Mouse (Mus musculus): ENCODE results near the gene Rab4a. TPM values are rescaled to one million over a fixed set of nuclear protein-coding genes. Genes with fewer than 3 reads are reported as not detected.

Rab4a gene
- polyA plus RNA-seq, 1 experiment from 2014 or later: 65.9 TPM

DNA sequence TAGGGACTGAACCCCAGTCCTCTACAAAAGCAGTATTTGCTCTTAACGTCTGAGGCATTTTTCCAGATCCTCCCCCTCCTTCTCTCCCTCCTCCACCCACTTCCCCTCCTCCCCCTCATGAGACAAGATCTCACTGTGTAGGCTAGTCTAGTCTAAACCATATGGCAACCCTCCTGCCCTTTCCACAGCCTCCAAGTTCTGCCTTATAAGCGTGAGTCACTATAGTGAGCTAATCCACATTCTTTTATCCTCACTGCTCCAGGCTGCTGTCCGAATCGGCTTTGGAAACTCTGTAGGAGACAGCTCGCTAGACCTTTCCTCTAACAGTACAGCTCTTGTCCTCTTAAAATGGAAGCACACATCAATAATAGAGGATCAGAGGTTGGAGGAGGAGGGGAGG is 61.2 kb downstream of the Rab4a start:
- Histone ChIP-seq H3K9ac (ENCODE audit: low read depth, low read length) (no peak overlapping the region), H3K27me3 (replicated peaks; ENCODE audit: control insufficient read depth, insufficient read depth, low read length) (peaks cover 6% of the 10 kb centered on the region; the same call in 1 of the 2 replicates), H3K36me3 (ENCODE audit: control insufficient read depth, insufficient read depth, low read length) (no peaks in the 10 kb centered on the region), H3K4me1 (replicated peaks; ENCODE audit: control insufficient read depth, insufficient read depth, low read length) (no peaks in the 10 kb centered on the region; the same call in 1 of the 2 replicates), H3K9me3 (ENCODE audit: control insufficient read depth, low read length) (no peaks in the 10 kb centered on the region), H3K4me3 (ENCODE audit: low read depth, low read length) (no peak overlapping the region), H3K4me2 (no peak overlapping the region), H3K27ac (ENCODE audit: low read depth, low read length) (no peak overlapping the region)
- DNase-seq (ENCODE audit: low spot score) (no peak), ATAC-seq (replicated peaks; ENCODE audit: low FRiP score) (no peak)
- 45% methylated on average over 5 of the region's 5 CpGs for WGBS

DNA sequence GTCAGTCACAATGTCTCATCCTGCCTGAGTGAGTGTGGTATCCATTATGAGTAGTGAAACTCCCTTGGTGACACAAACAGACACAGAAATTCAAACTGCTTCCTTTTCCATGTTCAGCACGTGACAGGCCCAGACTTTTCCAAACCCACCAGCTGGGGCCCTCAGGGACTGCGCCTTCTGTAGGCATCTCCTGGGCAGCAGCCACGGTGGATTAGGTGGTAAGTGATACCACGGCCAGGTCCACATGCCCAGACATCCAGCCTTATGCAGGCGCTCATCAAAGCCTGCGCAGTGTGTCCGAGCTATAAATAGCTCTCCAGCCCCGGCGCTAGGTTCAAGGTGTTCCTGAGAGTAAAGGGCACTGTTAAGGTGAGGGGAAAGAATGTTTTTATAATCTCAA is 66.3 kb downstream of the Rab4a start:
- ATAC-seq (replicated peaks; ENCODE audit: low FRiP score) (no peak), DNase-seq (ENCODE audit: low spot score) (no peak)
- H3K4me1 ChIP-seq (replicated peaks; ENCODE audit: control insufficient read depth, insufficient read depth, low read length): no peaks in the 10 kb centered on the region
- no peak overlapping the region for H3K4me2 ChIP-seq
- H3K4me3 ChIP-seq (ENCODE audit: low read depth, low read length): no peak overlapping the region
- no peak overlapping the region for H3K9ac ChIP-seq (ENCODE audit: low read depth, low read length)
- 79% methylated on average over 9 of the region's 9 CpGs for WGBS
- H3K27me3 ChIP-seq (replicated peaks; ENCODE audit: control insufficient read depth, insufficient read depth, low read length): no peaks in the 10 kb centered on the region
- H3K9me3 ChIP-seq (ENCODE audit: control insufficient read depth, low read length): no peaks in the 10 kb centered on the region
- H3K27ac ChIP-seq (ENCODE audit: low read depth, low read length): no peak overlapping the region
- no peaks in the 10 kb centered on the region for H3K36me3 ChIP-seq (ENCODE audit: control insufficient read depth, insufficient read depth, low read length)

DNA sequence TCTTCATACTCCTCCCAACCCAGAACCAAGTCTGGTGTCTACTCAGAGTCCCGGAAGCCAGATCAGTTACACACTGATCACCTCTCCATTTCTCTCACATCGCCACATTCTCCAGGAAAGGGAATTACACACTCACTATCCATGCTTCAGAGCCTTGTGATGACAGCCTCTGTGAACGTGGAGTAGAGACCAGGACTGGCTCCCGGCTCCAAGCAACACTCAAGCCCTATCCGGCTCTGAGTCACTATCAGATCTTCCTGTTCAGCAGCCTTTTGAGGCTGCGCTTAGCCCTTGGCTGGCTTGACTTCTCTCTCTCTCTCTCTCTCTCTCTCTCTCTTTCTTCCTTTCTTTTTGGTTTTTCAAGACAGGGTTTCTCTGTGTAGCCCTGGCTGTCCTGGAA is 67.6 kb downstream of the Rab4a start:
- Histone ChIP-seq H3K27me3 (replicated peaks; ENCODE audit: control insufficient read depth, insufficient read depth, low read length) (no peaks in the 10 kb centered on the region), H3K4me3 (ENCODE audit: low read depth, low read length) (no peak overlapping the region), H3K27ac (ENCODE audit: low read depth, low read length) (no peak overlapping the region), H3K36me3 (ENCODE audit: control insufficient read depth, insufficient read depth, low read length) (no peaks in the 10 kb centered on the region), H3K4me1 (replicated peaks; ENCODE audit: control insufficient read depth, insufficient read depth, low read length) (no peaks in the 10 kb centered on the region), H3K9me3 (ENCODE audit: control insufficient read depth, low read length) (no peaks in the 10 kb centered on the region), H3K4me2 (no peak overlapping the region), H3K9ac (ENCODE audit: low read depth, low read length) (no peak overlapping the region)
- ATAC-seq (replicated peaks; ENCODE audit: low FRiP score) (no peak), DNase-seq (ENCODE audit: low spot score) (no peak)
- WGBS: 67% methylated on average over 6 of the region's 6 CpGs

DNA sequence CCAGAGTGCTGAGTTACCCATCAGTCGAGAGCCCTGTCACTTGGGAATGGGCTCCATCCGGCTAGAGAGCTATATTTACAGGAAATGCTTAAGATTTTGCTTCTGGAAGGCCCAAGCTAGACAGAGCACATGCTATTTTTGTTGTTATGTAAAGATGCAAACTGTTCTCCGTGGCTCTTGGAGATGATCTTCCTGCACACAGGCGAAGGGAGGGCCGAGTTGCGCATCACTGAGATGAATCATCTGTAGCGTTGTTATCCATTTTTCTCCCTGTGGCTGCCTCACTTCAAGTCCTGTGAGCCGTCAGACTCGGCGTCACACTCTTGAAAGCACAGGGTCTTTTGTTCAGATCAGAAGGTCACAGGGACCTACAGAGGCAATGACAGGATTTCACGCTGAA is 68.5 kb downstream of the Rab4a start:
- Histone ChIP-seq H3K4me2 (no peak overlapping the region), H3K27ac (ENCODE audit: low read depth, low read length) (no peak overlapping the region), H3K27me3 (replicated peaks; ENCODE audit: control insufficient read depth, insufficient read depth, low read length) (no peaks in the 10 kb centered on the region), H3K9ac (ENCODE audit: low read depth, low read length) (no peak overlapping the region), H3K4me1 (replicated peaks; ENCODE audit: control insufficient read depth, insufficient read depth, low read length) (no peaks in the 10 kb centered on the region), H3K36me3 (ENCODE audit: control insufficient read depth, insufficient read depth, low read length) (no peaks in the 10 kb centered on the region), H3K4me3 (ENCODE audit: low read depth, low read length) (no peak overlapping the region), H3K9me3 (ENCODE audit: control insufficient read depth, low read length) (no peaks in the 10 kb centered on the region)
- 79% methylated on average over 11 of the region's 11 CpGs for whole genome bisulfite sequencing
- ATAC-seq (replicated peaks; ENCODE audit: low FRiP score) (no peak), DNase-seq (ENCODE audit: low spot score) (no peak)

DNA sequence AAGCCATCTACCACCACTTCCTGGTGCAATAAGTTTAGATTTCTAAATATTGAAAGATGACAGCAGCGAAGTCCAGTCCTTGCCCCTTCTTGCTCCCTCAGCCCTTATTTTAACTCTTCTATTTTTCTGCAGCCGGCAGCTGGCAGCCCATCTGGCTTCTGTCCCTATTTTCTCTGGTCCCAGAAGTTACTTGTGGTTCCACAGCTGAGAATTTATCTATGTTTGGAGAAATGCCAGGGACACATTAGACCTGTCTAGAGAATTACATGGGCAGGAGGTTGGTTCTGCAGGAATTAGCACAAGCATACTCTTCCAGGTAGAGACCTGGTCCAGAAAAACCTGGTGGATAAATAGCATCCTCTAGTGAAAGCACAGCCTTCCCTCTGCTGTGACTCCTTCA is 72.1 kb downstream of the Rab4a start:
- no peak overlapping the region for H3K27ac ChIP-seq (ENCODE audit: low read depth, low read length)
- WGBS: 69% methylated on average over 2 of the region's 2 CpGs
- H3K4me1 ChIP-seq (replicated peaks; ENCODE audit: control insufficient read depth, insufficient read depth, low read length): no peaks in the 10 kb centered on the region
- no peak for ATAC-seq (replicated peaks; ENCODE audit: low FRiP score)
- no peak overlapping the region for H3K4me2 ChIP-seq
- H3K36me3 ChIP-seq (ENCODE audit: control insufficient read depth, insufficient read depth, low read length): no peaks in the 10 kb centered on the region
- H3K27me3 ChIP-seq (replicated peaks; ENCODE audit: control insufficient read depth, insufficient read depth, low read length): no peaks in the 10 kb centered on the region; the same call in 1 of the 2 replicates
- no peaks in the 10 kb centered on the region for H3K9me3 ChIP-seq (ENCODE audit: control insufficient read depth, low read length)
- no peak overlapping the region for H3K4me3 ChIP-seq (ENCODE audit: low read depth, low read length)
- H3K9ac ChIP-seq (ENCODE audit: low read depth, low read length): no peak overlapping the region
- DNase-seq (ENCODE audit: low spot score): no peak

DNA sequence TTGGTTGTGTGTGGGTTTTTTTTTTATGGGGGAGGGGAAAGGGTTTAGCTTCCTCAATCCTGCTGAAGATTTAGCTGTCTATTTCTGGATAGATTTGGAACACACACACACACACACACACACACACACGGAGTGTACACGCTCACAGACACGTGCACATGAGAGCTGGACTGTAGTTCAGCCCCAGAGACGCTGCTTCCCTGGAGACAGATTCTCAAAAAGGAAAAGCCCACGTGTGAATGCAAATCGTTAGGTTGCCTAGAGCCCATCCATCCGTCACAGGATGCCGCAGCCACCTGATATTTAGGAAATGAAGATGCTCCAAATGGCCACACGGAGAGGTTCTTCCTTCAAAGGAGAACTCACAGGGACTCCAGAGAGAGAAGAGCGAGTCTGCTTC is 74.5 kb downstream of the Rab4a start:
- H3K4me1 ChIP-seq (replicated peaks; ENCODE audit: control insufficient read depth, insufficient read depth, low read length): peaks cover 3% of the 10 kb centered on the region; the same call in 1 of the 2 replicates
- H3K27ac ChIP-seq (ENCODE audit: low read depth, low read length): no peak overlapping the region
- no peaks in the 10 kb centered on the region for H3K36me3 ChIP-seq (ENCODE audit: control insufficient read depth, insufficient read depth, low read length)
- no peak overlapping the region for H3K4me2 ChIP-seq
- H3K9me3 ChIP-seq (ENCODE audit: control insufficient read depth, low read length): no peaks in the 10 kb centered on the region
- no peak overlapping the region for H3K4me3 ChIP-seq (ENCODE audit: low read depth, low read length)
- H3K27me3 ChIP-seq (replicated peaks; ENCODE audit: control insufficient read depth, insufficient read depth, low read length): peaks cover 18% of the 10 kb centered on the region
- 61% methylated on average over 10 of the region's 10 CpGs for WGBS
- DNase-seq (ENCODE audit: low spot score) (no peak), ATAC-seq (replicated peaks; ENCODE audit: low FRiP score) (no peak)
- H3K9ac ChIP-seq (ENCODE audit: low read depth, low read length): no peak overlapping the region

DNA sequence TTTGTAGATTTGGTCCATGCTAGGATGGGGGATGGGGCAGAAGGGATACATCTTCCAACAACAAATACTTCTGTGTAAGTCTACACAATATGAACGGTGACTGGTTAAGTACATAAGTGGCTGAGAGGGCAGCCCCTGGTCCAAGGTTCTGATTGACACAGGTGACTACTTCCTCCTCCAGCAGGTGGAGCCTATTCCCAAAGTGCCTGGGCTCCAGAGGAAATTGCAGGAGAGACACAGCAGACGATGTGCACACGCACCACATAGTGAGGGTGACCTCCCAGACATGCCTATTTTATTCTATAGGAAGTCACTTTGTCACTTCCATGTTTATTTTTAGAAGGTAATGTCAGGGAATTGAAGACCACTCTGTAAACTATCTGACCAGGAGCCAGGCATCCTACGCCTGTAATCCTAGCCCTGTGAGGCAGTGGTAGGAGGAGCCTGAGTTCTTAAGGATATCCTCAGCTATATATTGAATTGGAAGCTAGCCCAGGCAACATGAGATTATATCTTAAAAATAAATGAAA is 75.1 kb downstream of the Rab4a start:
- H3K4me2 ChIP-seq: no peak overlapping the region
- no peaks in the 10 kb centered on the region for H3K36me3 ChIP-seq (ENCODE audit: control insufficient read depth, insufficient read depth, low read length)
- WGBS: 45% methylated on average over 4 of the region's 4 CpGs
- peaks cover 3% of the 10 kb centered on the region; the same call in 1 of the 2 replicates for H3K4me1 ChIP-seq (replicated peaks; ENCODE audit: control insufficient read depth, insufficient read depth, low read length)
- no peak overlapping the region for H3K9ac ChIP-seq (ENCODE audit: low read depth, low read length)
- DNase-seq (ENCODE audit: low spot score): no peak
- H3K4me3 ChIP-seq (ENCODE audit: low read depth, low read length): no peak overlapping the region
- no peaks in the 10 kb centered on the region for H3K9me3 ChIP-seq (ENCODE audit: control insufficient read depth, low read length)
- H3K27ac ChIP-seq (ENCODE audit: low read depth, low read length): no peak overlapping the region
- peaks cover 24% of the 10 kb centered on the region for H3K27me3 ChIP-seq (replicated peaks; ENCODE audit: control insufficient read depth, insufficient read depth, low read length)
- no peak for ATAC-seq (replicated peaks; ENCODE audit: low FRiP score)

DNA sequence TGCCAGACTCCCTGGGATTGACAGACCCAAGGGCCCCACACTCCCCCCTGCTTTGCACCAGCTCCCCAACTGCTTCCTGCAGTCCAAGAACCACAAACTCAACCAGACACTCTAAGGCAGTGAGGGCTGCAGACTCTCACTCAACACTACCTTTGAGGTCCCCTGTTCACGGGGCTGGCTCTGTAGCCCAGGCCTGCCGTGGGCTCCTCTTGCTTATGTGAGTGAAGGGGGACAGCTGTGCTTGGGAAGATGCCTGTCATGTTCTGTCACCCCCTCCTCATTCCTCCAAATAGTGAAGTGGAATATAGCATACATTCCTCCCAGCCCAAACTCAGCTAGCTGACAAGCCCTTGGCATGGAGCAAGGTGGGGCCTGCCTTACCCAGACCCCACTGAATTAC is 76.6 kb downstream of the Rab4a start:
- H3K27ac ChIP-seq (ENCODE audit: low read depth, low read length): no peak overlapping the region
- H3K4me2 ChIP-seq: no peak overlapping the region
- H3K27me3 ChIP-seq (replicated peaks; ENCODE audit: control insufficient read depth, insufficient read depth, low read length): peaks cover 27% of the 10 kb centered on the region
- DNase-seq (ENCODE audit: low spot score): no peak
- no peak for ATAC-seq (replicated peaks; ENCODE audit: low FRiP score)
- H3K9me3 ChIP-seq (ENCODE audit: control insufficient read depth, low read length): no peaks in the 10 kb centered on the region
- H3K36me3 ChIP-seq (ENCODE audit: control insufficient read depth, insufficient read depth, low read length): no peaks in the 10 kb centered on the region
- peaks cover 3% of the 10 kb centered on the region; the same call in 1 of the 2 replicates for H3K4me1 ChIP-seq (replicated peaks; ENCODE audit: control insufficient read depth, insufficient read depth, low read length)
- no peak overlapping the region for H3K4me3 ChIP-seq (ENCODE audit: low read depth, low read length)
- 67% methylated on average over 2 of the region's 2 CpGs for WGBS
- no peak overlapping the region for H3K9ac ChIP-seq (ENCODE audit: low read depth, low read length)

DNA sequence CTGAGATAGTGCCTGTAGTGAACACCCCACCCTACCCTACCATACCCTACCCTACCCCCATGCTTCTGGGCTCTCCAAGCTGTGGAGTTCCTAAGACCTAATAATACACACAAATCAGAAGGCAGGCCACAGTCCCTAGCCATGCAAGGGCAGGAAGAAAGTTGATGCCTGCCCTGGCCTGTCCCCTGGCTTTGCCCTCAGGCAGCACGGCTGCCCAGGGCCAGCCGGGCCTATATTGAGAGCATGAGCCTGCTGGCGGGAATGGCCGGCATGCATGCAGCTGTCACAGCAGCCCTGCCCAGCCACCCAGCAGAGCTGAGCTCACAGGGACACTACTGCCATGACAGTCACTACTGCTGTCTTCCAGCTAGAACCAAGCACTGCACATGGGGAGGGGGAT is 77.3 kb downstream of the Rab4a start:
- DNase-seq (ENCODE audit: low spot score) (no peak), ATAC-seq (replicated peaks; ENCODE audit: low FRiP score) (no peak)
- H3K4me3 ChIP-seq (ENCODE audit: low read depth, low read length): no peak overlapping the region
- H3K27me3 ChIP-seq (replicated peaks; ENCODE audit: control insufficient read depth, insufficient read depth, low read length): peaks cover 29% of the 10 kb centered on the region
- 88% methylated on average over 4 of the region's 4 CpGs for WGBS
- H3K36me3 ChIP-seq (ENCODE audit: control insufficient read depth, insufficient read depth, low read length): no peaks in the 10 kb centered on the region
- H3K4me1 ChIP-seq (replicated peaks; ENCODE audit: control insufficient read depth, insufficient read depth, low read length): peaks cover 3% of the 10 kb centered on the region; the same call in 1 of the 2 replicates
- no peak overlapping the region for H3K9ac ChIP-seq (ENCODE audit: low read depth, low read length)
- H3K4me2 ChIP-seq: no peak overlapping the region
- H3K9me3 ChIP-seq (ENCODE audit: control insufficient read depth, low read length): no peaks in the 10 kb centered on the region
- H3K27ac ChIP-seq (ENCODE audit: low read depth, low read length): no peak overlapping the region

Data from liver, embryonic 11.5 days (tissue).